15 mouse cellular contexts compared by ENCODE assay signal in genomic region chr13:118596218-118596795, GRCm38 (mm10).
"Had no signal": no experiment of that assay in that cellular context is flagged by ENCODE, and none has a peak within 500 bp of the region (broad histone marks: within the 10 kb centered on the region; RNA-seq: fewer than 3 reads in every experiment).

No protein-coding gene starts in this region.

- DNase-seq: liver, embryonic 13.5 days; lung, adult 2 months; lung, postnatal 14 days; lung, postnatal 4 days; right cerebral cortex, postnatal 25 days; thymus, adult 18-20 months had no signal

- H3K4me3 ChIP-seq: left cerebral cortex, adult 2 months; limb, embryonic 12.5 days; limb, embryonic 15.5 days; liver, embryonic 13.5 days; neural tube, embryonic 12.5 days; neural tube, embryonic 15.5 days had no signal

- H3K27me3 ChIP-seq: limb, embryonic 12.5 days; limb, embryonic 15.5 days; liver, embryonic 13.5 days; neural tube, embryonic 12.5 days; neural tube, embryonic 15.5 days had no signal

- H3K4me2 ChIP-seq: limb, embryonic 12.5 days; limb, embryonic 15.5 days; liver, embryonic 13.5 days; midbrain, embryonic 11.5 days; neural tube, embryonic 12.5 days; neural tube, embryonic 15.5 days had no signal

- H3K27ac ChIP-seq: kidney, postnatal 0 days; left cerebral cortex, adult 2 months; limb, embryonic 12.5 days; limb, embryonic 15.5 days; liver, embryonic 13.5 days; neural tube, embryonic 12.5 days; neural tube, embryonic 15.5 days had no signal

- H3K9ac ChIP-seq: limb, embryonic 12.5 days; limb, embryonic 15.5 days; liver, embryonic 13.5 days; neural tube, embryonic 12.5 days; neural tube, embryonic 15.5 days had no signal

- H3K9me3 ChIP-seq: limb, embryonic 12.5 days; limb, embryonic 15.5 days; liver, embryonic 13.5 days; neural tube, embryonic 12.5 days; neural tube, embryonic 15.5 days had no signal

- ATAC-seq: inflammation-experienced regulatory T-cells, adult 6 months; intestine, postnatal 0 days had no signal

- H3K36me3 ChIP-seq: limb, embryonic 12.5 days; limb, embryonic 15.5 days; liver, embryonic 13.5 days; neural tube, embryonic 12.5 days; neural tube, embryonic 15.5 days had no signal

- H3K4me1 ChIP-seq: limb, embryonic 12.5 days; limb, embryonic 15.5 days; liver, embryonic 13.5 days; neural tube, embryonic 12.5 days; neural tube, embryonic 15.5 days had no signal
